Mouse (Mus musculus) ES-CJ7 (cell line): ENCODE data around the gene 2610318N02Rik.
"Not testable (repeated sequence)": the region's sequence is repeated elsewhere in the genome, so short reads cannot be mapped to it uniquely, and the experiment has no call there.

Source experiments
- DNase-seq: peaks from one replicate; pipeline ENCODE4 v3.0.0; 2011; ENCODE audit warnings: low read depth, low spot score

Gene 2610318N02Rik

GRCm38 (mm10) chr16:17124871-17125520 is at the start of gene 2610318N02Rik:
2610318N02Rik (minus strand) TSS chr16:17125167.
- peak; percentile 86 for DNase-seq

GRCm38 (mm10) chr16:17168049-17168448 is 43.1 kb upstream of the 2610318N02Rik start:
- DNase-seq, result no peak

DNA sequence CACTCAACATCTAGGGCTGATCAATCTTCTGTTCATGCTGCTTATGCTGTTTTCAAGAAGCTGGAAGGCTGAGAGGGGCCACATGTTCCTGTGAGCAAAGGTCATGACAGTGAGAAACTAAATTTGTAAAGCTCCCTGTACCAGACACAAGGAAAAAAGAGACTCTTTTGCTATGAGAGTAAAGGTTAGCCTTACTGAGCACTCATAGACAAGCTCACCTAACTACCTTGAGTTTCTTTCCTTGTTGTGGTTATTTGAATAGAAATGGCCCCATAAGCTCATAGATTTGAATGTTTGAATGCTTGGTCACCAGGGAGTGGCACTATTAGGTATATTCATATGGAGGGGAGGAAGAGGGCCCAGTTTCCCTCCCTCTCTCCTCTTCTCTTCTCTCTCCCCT is 42.2 kb upstream of the 2610318N02Rik start:
- DNase-seq, result no peak

DNA sequence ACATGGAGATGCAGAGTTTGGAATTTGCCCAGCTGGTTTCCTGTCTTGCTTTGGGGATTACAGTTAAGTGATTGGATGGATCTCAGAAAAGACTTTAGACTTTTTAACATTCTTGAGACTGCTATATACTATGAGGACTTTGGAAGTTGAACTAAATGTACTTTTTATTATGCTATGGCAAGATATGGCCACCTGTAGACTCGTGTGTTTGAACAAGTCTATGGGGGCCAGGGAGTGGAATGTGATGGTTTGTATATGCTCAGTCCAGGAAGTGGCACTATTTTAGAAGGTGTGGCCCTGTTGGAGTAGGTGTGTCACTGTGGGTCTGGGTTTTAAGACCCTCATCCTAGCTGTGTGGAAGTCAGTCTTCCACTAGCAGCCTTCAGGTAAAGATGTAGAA is 40.5 kb upstream of the 2610318N02Rik start:
- not testable (repeated sequence) for DNase-seq

DNA sequence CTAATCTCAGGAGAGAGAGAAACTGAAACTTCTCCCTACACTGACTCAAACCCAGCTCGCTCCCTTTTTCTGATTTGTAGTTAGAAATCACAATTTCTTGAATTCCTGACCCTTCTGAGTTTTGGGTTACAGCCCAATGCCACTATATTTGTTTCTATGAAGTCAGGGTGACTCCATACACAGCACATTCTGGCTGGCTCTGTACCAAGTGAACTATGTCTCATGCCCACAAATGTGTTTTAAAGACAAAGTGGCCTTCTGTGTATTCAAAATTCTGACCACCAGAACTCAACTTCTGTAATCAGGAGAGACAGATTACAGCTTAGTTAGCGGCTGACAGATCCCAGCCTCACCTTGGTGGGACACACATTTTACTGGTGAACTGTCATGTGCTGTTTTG is 29.4 kb upstream of the 2610318N02Rik start:
- DNase-seq, result no peak

GRCm38 (mm10) chr16:17151874-17152273 is 26.9 kb upstream of the 2610318N02Rik start:
- DNase-seq, result no peak

GRCm38 (mm10) chr16:17150520-17151258 is 25.7 kb upstream of the 2610318N02Rik start:
- no peak for DNase-seq

GRCm38 (mm10) chr16:17148084-17148483 is 23.1 kb upstream of the 2610318N02Rik start:
- DNase-seq, result peak; percentile 81

- DNase-seq, result peak; percentile 54
Measured at GRCm38 (mm10) chr16:17147391-17147929, 22.5 kb upstream of the 2610318N02Rik start.

- peak; percentile 93 for DNase-seq
Measured at GRCm38 (mm10) chr16:17146772-17147235, 21.8 kb upstream of the 2610318N02Rik start, which contains the start of gene Ccdc116. Ccdc116 (minus strand) TSS chr16:17147229.

DNA sequence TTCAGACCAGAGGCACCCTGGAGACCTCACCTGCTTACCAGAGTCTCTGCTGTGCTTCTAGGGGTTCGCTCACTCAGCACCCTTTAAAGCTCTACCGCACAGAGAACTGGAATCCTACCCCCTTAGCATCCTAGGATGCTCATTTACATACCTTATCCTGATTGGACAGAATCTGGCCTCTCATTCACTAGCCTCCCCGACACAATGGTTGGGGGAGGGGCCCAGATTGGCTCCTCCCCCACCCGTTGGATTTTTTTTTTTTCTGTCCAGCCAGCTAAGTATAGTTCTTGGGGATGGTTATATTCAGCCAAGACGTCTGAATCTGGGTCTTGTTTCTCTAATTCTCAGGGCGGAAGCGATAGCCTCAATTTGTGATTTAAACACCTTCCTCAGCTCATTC is 19.4 kb upstream of the 2610318N02Rik start, which contains the start of gene Ydjc:
TSS of gene Ydjc (plus strand) at position 283 of the 400 bp plus-strand sequence.
- DNase-seq, result peak; percentile 82

GRCm38 (mm10) chr16:17137355-17137754 is 12.4 kb upstream of the 2610318N02Rik start:
- DNase-seq, result no peak

DNA sequence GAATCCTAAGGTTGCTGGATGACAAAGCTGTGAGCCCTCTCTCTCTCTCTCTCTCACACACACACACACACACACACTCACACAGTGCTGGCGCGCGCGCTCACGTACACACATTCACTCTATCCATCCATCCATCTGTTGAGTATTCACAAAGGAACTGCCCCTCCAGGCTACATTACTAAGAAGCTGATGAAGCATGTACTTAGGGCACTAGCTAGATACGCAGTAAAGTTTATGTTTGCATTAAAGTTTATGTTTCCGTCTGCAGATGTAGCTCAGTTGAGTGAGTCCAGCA is 7.9 kb upstream of the 2610318N02Rik start:
- DNase-seq, result no peak

GRCm38 (mm10) chr16:17132089-17132905 is 7.3 kb upstream of the 2610318N02Rik start, which contains the start of gene Sdf2l1:
Sdf2l1 (minus strand) TSS chr16:17132383.
- DNase-seq, result peak; percentile 97

GRCm38 (mm10) chr16:17131191-17132088 is 6.5 kb upstream of the 2610318N02Rik start:
- DNase-seq, result peak; percentile 30

GRCm38 (mm10) chr16:17127292-17127691 is 2.3 kb upstream of the 2610318N02Rik start:
- DNase-seq, result peak; percentile 82

- peak; percentile 70 for DNase-seq
Measured at GRCm38 (mm10) chr16:17124119-17124870, 672 bp downstream of the 2610318N02Rik start.

GRCm38 (mm10) chr16:17121569-17121968 is 3.4 kb downstream of the 2610318N02Rik start:
- DNase-seq, result peak; percentile 82

DNA sequence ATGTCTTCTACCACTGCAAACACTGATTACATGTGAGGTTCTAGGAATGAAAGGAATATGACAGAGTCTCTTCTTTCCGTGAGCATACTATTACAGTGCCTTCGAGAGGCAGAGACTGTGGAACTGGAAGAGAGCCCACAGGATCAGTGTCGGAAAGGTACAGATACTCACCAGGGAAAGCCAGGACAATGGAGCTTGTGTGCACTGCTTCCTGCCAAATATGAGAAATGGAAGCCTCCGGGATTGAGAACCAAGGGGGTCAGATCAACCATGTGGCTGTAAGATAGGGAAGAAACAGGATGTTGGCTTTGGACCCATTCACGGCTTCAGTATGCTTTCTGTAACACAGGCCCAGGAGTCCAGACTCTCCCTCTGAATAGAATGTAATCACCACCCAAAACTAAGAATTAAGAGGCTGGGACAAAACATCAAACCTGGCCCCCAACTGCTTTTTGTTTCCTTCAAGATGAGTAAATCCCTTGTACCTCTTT is 7.6 kb downstream of the 2610318N02Rik start:
- no peak for DNase-seq
